Mouse (Mus musculus) cerebellum, postnatal 4 days (tissue): ENCODE measurements around the gene Sept4.

Experiments used
- DNase-seq, 2 experiments: peaks; one replicate each; pipeline ENCODE4 v3.0.0; 2022; ENCODE audit warnings: low spot score in 2 of 2, mixed read lengths in 1 of 2

The Sept4 gene

DNA sequence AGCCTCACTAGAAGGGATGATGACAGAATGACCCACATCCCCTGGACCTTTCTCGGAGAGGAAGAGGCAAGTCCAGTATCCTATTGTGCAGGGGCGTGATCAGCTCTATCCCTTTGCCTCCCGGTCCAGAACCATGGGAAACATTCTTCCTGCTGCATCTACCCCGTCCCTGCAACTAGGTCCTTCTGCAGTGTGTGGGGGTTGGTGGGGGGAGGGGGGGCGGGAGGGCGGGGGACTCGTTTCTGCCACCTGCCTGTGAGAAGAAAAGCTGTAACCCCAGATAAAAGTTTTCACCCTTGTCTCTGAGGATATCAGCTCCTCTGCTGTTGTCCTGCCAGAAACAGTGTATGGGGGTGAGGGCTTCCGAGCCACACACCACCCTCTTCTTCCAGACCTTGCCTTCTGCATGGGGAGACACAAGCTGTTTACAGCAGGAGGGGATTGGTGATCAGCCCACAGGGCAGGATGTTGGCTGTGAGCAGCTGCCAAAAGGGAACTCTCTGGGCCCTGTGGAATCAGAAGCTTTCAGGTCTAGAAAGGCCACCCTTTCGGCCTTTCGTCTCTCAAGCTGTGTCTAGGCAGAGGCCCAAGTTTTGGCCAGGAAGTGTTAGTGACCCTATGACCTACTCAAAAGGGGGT, 10.4 kb downstream of the Sept4 start:
- DNase-seq: peak in 1 of 2 experiments; percentile 37

DNA sequence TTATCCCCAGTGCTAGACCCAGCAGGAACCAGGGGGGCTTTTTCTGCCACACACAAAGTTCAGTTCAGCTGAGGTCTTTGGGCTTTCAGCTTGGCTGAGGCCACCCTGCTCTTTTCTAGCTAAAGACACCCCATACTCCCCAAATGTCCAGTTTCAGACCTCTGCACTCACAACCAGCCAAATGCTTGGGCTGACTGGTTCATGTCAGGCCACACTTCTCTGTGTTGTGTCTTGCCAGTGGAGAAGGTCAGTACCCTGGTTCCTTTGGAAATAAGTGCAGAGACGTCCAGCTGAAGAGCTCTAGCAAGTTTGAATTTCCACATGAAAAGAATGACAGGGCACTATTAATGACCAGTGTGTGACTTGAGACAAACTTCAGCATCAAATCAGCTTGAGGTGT, 11.0 kb downstream of the Sept4 start:
- no peak for DNase-seq

DNA sequence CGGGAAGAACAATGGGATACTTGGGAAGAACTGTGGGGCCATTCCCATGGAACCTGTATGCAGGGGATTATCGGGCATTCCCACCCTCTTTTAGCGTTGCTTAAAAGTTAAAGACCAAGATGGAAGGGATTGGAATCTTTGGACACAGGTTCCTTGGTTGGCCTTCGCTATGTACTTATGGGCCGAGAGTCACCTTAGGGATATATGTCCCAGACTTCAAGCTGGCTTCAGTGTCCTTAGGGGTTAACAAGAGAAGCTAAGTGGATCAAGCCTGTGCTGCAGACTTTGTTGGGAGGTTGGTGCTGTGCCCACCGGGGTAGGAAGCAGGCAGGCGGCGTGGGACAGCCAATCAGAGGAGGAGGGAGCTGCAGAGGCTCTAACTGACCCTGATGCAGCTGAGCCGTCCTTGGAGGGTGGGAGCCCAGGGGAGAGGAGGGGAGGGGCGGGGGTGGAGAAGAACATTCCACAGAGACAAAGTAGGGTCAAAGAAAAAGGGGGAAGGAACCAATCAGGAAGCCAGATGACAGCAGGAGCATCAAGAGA, 11.9 kb downstream of the Sept4 start:
- DNase-seq: no peak

DNA sequence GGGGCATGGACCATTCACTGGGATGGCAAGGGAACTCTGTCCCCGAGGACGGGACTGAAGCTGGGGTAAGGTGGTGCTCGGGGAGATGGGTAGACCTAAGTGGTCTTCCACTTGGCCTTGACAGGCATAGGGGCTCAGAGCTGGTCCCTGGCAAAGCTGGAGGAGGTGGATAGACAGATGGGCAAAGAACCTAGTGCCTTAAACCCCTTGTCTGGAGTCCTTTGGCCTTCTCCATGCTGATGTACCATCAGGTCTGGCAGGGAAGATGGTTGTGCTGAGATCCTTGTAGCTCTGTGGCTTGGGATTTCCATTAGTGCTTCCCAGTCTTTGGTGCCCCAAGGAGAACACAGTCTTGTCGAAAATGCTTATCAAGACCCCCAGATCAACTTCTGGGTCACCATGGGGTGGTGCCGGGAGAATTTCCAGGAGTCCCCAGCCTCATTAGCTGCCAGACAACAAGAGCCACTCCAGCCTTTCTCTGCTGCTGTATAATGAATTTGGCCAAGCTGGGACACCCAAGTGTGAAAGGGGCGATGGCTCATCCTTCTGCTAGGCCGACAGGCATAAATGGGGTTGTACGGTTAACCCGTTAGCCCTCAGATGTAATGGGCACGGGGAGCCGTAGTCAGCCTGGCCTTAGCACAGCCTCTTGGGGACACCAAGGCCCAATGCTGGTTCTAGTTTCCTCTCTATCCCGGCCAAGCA, 12.6 kb downstream of the Sept4 start:
- no peak for DNase-seq

DNA sequence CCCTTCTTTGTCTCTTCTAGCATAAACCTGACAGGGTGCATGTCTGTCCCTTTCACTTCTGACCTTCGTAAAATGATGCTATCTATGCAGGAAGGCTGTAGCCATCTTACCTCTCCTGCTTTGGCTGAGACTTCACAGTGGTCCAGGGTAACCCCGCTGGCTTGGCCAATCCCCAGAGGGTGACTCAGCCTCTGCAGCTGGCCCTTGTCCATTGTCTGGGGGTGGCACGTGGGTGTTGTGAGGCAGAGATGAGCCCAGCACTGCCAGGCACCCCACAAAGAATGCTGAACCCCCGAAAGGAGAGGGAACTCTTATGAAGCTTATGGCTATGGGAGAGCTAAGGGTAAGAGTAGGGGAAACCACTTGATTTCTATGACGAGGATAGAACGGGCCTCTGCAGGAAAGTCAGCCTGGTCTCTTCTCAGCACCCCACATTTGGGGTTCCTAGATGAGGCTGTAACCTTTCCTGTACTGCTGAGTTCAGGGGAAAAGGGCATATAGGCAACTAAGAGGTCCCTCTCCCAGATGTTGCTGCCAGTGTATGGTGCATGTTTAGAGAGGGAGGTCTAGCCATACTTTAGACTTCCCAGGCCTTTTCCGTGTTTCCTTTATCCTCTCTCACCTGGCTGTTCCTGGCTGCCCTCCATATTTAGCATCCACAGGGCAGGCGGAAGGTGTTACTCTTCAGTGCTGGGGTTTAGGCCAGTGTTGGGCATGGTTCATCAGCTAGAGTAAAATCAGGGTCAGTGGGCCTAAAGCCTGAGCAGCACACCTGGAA, 13.4 kb downstream of the Sept4 start:
- DNase-seq: no peak

DNA sequence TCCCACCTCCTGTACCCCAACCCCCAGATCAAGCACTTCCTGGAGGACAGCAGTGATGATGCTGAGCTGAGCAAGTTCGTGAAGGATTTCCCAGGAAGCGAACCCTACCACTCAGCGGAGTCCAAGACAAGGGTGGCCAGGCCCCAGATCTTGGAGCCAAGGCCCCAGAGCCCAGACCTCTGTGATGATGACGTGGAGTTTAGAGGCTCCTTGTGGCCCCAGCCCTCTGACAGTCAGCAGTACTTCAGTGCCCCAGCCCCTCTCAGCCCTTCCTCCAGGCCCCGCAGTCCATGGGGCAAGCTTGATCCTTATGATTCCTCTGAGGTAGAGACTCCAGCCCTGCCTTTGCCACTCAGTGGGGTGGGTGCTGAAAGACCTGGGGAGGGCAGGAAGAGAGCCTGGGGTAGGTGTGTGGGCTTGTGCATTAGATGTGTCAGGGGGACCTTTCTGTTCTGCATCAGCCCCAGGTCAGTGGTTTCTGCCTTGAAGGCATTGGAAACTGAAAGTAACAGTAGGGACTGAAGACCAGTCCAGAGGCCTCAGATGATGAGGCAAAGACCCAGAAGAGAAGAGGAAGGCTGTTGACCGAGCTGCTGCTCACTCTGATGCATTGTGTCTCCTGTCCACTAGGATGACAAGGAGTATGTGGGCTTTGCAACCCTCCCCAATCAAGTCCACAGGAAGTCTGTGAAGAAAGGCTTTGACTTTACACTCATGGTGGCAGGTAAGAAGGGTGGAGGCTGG, 14.8 kb downstream of the Sept4 start:
- DNase-seq: no peak

DNA sequence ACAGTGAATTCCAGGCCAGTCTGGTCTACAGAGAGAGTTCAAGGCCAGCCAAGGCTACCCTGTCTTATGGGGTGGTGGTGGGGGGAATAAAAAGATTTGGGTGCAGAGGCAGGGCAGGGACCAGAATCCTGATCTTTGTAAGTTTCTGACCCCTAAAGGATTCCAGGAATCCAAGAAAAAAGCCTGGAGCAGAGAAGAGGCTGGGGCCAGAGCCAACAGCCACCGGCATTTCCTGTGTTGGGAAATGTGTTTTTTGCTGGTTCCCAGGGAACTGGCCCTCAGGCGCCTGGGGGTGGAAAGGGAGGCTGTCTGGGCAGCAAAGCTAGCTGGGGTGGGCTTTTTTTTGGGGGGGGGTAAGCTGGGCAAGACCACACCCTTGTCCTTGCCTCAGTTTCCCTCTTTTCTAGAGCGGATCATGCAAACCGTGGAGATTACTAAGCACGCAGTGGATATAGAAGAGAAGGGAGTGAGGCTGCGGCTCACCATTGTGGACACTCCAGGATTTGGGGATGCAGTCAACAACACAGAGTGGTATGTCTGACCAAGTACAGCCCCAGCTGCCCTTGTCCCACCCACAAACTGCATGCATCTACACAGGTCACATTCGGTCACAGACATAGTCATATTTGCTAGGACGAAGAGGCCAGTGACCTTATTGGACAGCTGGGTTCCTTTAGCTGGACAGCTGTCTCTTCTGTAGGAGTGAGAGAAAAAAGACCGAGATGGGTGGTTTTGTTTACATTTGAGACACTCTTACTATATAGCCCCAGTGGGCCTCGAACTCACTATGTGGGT, 16.2 kb downstream of the Sept4 start:
- DNase-seq: no peak

DNA sequence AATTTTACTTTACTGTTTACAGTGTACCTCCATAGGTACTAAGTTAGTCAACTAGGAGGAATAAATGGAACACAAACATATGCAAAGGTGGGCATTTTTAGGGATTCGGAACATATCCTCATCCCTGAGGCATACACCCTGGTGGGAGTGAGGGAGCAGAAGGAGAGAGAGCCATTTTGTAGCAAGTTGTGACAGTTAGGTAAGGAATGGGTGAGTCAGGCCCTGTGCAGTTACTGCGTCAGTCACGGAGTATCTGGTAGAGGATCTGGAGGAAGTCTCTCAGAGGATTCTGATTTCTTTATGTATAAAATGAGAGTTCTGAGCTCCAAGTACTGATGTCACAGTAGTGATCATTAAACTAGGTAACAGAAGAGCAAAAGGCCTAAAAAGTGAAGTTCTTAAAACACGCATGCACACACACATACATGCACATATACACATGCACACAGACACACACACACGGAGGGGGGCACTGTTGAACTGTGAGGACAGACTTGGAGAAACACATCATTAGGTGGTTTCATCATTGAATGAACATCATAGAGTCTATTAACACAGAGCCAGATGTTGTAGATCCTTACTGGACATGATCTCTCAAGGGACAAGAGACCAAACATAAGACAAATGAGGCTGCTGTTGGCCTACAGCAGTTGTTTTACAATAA, 18.6 kb downstream of the Sept4 start:
- no peak for DNase-seq

DNA sequence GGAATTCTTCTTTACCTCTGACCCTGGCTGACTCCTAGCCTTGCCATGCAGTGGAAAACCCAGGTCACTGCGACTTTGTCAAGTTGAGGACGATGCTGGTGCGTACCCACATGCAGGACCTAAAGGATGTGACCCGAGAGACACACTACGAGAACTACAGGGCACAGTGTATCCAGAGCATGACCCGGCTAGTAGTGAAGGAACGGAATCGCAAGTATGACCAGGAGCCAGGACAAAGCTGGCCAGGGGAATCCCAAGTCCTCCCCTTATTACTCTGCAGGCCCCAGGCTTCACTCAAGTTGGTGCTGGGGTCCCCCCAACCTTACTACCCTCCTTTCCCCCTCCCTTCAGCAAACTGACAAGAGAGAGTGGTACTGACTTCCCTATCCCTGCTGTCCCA, 20.9 kb downstream of the Sept4 start:
- DNase-seq: no peak

DNA sequence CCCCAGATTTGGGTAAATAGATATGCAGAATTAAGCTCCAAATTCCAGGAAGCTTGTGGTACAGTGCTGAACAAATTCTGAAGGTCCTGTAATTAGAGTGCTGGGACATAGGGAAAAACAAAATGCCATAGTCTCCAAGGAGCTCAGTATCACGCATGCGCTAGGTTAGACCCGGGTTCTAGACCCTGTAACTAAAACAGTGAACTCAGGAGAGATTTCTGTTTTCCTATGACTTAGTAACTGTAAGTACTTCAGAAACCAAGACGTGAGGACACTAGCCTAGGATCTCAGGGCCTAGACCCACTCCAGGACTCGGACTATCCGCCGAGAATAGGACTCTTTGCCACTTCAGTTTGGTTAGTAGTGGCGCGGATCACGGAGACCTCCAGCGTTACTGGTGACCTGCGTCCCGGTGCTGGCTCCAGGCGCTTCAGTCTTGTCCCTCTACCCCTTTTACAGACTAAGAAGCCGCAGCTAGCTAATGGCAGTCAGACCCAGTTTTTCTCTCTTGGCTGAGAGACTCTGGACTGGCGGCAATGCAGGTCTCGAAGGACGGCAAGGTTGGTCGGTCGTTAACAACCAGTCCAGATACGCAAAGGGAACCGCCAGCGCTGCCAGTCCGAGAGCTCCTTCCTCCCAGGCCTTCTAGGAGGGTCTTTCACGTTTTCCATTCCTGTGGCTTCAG, 22.3 kb downstream of the Sept4 start:
- peak in 1 of 2 experiments; percentile 33 for DNase-seq

DNA sequence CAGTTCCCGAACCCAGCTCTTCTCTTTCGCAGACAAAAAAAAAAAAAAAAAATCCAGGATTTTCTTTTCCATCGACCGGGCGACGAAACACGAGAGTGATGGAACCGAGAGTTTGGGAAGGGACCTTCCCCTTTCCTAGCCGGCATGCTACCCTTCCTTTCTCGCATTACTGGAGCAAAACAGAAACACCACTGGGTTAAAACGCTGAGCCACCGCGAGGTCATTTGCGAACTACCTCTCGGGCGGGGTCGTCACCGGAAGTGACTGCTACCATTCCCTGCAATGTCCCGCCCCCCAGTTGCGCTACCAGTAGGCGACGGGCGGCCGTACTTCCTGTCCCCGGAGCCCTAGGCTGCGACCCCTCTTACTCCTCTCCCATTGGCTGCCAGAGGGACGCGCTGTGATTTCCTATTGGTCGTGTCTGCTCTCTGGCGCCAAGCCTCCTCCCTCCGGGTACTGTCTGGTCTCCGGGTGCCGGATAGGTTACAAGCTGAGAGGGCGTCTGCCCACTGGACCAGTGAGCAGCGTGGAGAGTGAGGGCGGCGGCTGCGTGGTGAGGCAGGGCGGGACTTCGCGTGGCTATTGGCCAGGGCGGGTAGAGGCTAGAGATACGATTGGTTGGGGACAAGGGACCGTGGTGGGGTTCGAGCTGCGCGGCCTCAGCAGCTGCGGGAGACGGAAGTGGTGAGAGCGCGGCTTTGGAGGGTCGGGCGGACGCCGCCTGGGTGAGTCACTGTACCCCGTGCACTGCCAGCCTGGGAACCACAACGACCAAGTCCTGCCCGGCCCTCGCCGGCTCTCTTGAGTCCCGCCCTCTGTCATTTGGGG, 23.0 kb downstream of the Sept4 start, which contains the start of gene Mtmr4:
Gene Mtmr4, plus strand, starts transcription at position 637 of the 828 bp plus-strand sequence.
- DNase-seq: peak; percentile 94 to 98

DNA sequence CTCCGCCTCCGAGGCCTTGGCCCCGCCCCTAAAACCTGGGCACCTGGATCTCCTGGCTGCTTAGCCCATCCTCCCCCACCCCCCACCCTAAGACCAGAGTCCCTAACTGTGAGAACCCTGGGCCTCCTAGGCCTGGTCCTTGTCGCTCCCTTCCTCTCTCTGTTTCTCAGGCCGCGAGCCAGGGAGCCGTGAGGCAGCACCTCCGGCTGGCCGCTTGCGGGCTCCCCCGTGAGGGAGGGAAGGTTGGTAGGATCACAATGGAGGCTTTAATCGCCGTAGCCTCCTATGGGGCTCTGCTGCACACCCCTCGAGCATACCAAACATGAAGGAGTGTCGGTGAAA, 23.6 kb downstream of the Sept4 start:
- DNase-seq: no peak

DNA sequence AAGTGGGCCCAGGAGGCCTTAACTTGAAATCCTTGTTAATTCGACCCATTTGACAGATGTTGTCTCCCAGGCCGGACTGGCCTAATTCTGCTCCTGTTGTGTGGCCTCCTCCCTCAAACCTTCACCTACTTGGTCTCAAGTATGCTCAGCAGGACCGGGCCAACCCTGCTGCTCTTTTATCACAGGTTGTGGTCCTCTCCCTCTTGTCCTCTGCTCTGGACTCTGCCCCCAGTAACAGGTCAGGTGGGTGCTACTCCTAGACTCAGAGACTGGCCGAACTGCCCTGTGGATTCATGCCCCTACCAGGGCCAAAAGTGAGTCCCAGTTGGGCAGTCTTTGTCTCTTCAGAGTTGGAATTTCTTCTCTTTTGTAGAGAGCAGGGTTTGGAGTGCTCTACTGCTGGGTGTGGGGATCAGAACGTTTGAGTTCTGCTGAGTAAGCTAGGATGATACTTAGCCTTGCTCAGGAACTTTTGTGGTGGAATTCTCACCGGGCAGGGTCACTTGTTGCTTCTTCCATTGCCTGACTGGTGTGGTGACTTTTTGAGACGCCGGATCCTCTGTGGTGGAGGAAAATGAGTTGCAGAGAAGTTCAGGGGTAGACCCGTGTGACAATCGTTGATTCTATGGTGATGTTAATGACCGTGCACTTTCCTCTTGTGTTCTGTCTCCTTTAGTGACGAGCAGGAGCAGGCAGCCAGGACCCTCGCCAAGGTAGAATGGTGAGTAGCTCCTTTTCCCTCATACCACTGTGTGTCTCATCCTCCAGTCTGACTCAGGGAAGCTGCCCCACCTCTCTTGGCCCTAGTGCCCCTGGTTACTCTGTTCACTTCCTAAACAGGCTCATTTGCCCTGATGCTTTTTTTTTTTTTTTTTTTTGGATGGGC, 24.3 kb downstream of the Sept4 start:
- no peak for DNase-seq

DNA sequence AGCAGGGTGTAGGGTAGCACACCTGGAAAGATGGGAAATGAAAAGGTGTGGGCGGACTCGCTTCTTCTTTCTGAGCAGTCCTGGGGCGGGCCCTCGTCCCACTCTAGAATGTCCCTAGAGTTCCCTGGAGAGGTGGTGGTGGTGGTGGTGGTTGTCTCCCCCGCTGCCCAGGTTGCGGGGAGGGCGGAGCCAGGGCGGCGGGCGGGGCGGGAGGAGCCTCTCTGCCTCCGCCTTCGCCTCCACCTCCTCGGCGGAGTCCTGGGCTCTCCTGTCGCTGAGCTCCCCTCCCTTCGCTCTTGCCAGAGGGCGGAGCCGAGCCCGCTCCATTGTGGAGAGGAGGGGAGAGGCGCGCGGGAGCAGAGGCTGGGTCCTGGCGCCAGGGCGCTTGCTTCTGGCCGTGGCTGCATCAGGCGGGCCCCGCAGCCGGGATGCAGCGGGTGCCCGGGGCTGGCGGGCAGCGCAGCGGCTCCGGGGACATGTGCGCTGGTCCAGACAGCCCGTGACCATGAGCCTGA, 26.7 kb downstream of the Sept4 start:
- peak; percentile 58 to 80 for DNase-seq

DNA sequence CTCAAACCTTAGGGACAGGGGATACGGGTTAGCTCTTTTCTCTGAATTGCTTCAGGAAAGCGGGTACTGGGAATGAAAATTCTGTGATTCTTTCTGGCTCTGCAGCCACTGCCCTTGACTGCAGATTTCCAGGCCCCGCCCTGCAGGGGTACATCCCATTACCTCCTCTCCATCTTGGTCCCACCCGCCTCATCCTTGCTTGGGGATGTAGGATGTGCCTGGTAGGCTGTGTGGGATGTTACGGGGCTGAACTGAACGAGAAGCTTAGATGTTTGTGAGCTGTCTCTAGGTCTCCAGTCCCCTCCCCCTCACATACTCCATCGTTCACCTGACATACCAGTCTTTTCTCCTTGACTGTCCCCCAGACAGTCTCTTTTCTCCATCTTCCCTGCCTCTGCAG, 27.3 kb downstream of the Sept4 start:
- no peak for DNase-seq

DNA sequence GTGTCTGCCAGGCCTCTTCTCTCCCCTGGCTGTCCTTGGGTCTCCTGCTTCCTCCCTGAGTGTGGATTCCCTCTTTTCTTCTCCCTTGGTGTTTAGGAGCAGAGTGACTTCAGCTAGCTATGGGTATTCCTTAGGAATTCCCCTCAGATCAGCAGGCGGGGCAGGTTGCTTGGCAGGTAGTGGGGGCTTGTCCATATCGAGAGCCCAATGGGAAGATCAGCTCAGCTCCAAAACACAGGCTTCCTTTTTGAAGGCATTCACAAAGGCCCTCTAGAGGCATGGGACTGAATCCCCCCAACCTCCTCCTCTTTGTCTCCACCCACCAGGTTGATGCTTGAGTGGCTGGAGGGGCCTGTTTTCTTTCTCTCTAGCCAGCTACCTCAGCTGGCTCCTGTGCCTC, 27.8 kb downstream of the Sept4 start:
- DNase-seq: no peak

DNA sequence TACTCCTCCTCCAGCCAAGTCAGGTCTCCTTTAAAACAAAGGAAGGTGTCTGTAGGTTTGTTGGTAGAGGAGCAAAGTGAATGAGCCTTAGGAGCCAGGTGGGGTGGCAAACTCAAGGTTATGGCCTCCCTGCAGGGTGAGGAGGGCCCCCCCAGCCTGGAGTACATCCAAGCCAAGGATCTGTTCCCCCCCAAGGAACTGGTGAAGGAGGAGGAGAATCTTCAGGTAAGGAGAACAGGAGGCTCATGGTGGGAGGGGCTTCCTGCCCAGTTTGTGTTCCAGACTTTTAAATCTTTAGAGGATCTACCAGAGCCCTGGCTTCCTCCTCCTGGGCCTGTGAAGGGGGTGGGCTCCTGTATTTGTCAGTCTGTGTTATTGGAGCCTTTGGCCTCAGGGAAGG, 28.4 kb downstream of the Sept4 start:
- no peak for DNase-seq
